ENCODE assay signal across 24 mouse cellular contexts in the genomic region with DNA sequence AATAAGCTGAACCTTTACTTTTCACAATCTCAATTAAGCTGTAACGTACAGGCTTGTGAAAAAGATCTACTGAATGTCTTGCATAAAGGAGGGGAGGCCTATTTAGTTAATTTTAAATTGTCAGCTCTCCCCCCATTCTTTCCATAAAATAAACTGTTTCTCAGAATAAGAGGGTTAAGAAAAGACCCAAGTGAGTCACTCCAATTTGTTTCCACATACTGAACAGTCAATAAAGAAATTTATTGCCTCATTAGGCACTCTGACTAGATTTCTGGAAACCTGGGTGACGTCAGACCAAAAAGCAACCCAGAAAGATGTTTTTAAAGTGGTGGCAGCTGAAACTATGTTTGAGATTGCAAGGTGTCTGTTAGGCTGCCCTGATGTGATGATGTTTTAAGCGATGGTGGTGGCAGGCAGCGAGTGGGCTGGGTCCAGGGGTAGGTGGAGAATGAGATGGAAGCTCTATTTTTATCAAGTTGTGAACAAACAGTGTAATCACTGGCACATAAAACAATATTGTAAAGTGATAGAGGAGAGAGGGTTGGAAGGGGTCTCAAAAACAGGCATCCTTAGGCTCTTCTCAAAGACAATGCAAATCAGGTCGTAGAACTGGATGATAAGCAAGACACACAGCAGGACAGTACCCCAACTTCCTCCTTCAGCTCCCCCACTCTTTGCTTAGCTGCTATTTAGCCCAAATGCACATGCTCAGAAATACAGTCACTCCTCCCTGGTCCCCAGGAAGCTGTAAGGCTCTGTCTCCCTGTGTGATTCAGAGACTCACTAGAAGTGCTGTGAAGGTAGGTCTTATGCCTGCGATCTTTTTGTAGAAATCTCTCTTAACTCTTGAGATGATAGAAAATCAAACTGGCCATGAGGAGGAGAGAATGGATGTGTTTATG.
DNase-seq lines count a peak whose midpoint lies in the region; ATAC-seq and TF ChIP-seq lines count a peak whose summit lies in the region.
"Had no signal": no experiment of that assay in that cellular context is flagged by ENCODE, and none has a peak within 500 bp of the region (broad histone marks: within the 10 kb centered on the region; RNA-seq: fewer than 3 reads in every experiment).

No protein-coding gene starts in this region.

- H3K4me3 ChIP-seq in forebrain, embryonic 10.5 days: no peak overlapping the region
- no peak overlapping the region for H3K4me3 ChIP-seq in forebrain, embryonic 16.5 days (replicated peaks; ENCODE audit: low read length)
- H3K4me3 ChIP-seq in midbrain, embryonic 16.5 days (ENCODE audit: low read depth, low read length): no peak overlapping the region
- no peak overlapping the region for H3K4me3 ChIP-seq in kidney, embryonic 14.5 days (ENCODE audit: low read length)
- no peak overlapping the region for H3K4me3 ChIP-seq in heart, adult 2 months
- H3K4me3 ChIP-seq: embryonic facial prominence, embryonic 13.5 days; erythroblast, embryonic 14.5 days; liver, embryonic 13.5 days; neural tube, embryonic 12.5 days; stomach, embryonic 15.5 days had no signal

- 61% methylated on average over 6 of the region's 6 CpGs for WGBS in forebrain, embryonic 10.5 days
- 24% methylated on average over 6 of the region's 6 CpGs for WGBS in forebrain, embryonic 16.5 days
- WGBS in midbrain, embryonic 16.5 days: 72% methylated on average over 6 of the region's 6 CpGs
- WGBS in kidney, embryonic 14.5 days: 69% methylated on average over 6 of the region's 6 CpGs
- WGBS in heart, adult 2 months: 75% methylated on average over 6 of the region's 6 CpGs

- intact Hi-C loops in heart, adult 2 months (cut with DNase I): no loop called here

- peak; percentile 75 for ATAC-seq in forebrain, embryonic 16.5 days
- no peak for ATAC-seq in midbrain, embryonic 16.5 days
- no peak for ATAC-seq in kidney, embryonic 14.5 days (ENCODE audit: low FRiP score, low TSS enrichment)
- ATAC-seq: inflammation-experienced regulatory T-cells, adult 6 months had no signal

- H3K36me3 ChIP-seq in forebrain, embryonic 10.5 days (replicated peaks): no peaks in the 10 kb centered on the region
- H3K36me3 ChIP-seq in forebrain, embryonic 16.5 days (ENCODE audit: control insufficient read depth, insufficient read depth): no peaks in the 10 kb centered on the region
- no peaks in the 10 kb centered on the region for H3K36me3 ChIP-seq in midbrain, embryonic 16.5 days (ENCODE audit: control insufficient read depth, insufficient read depth, low read length)
- H3K36me3 ChIP-seq in kidney, embryonic 14.5 days (ENCODE audit: control insufficient read depth, insufficient read depth, low read length): no peaks in the 10 kb centered on the region
- H3K36me3 ChIP-seq in heart, adult 2 months (ENCODE audit: control insufficient read depth, insufficient read depth, low read length): no peaks in the 10 kb centered on the region
- H3K36me3 ChIP-seq: embryonic facial prominence, embryonic 13.5 days; liver, embryonic 13.5 days; neural tube, embryonic 12.5 days; stomach, embryonic 15.5 days had no signal

- DNase-seq in right cerebral cortex, adult 18-20 months: peak; percentile 15
- DNase-seq in right cerebral cortex, postnatal 25 days: no peak
- DNase-seq in forebrain, embryonic 10.5 days (ENCODE audit: extremely low spot score, low spot score): no peak
- no peak for DNase-seq in heart, adult 2 months
- DNase-seq: adrenal gland, postnatal 36 days; cerebellum, adult 2 months; cerebellum, postnatal 36 days; embryo, embryonic 11 days; gastrocnemius, postnatal 14 days; kidney, adult 18-20 months; liver, embryonic 13.5 days; lung, embryonic 14.5 days; midbrain, embryonic 14.5 days; thymus, postnatal 25 days had no signal

- no peak for TF ChIP-seq CTCF in heart, adult 2 months (IDR thresholded peaks at IDR 0.05)

- H3K4me2 ChIP-seq in forebrain, embryonic 16.5 days (ENCODE audit: low read length): peak overlapping the region; percentile 11
- no peak overlapping the region for H3K4me2 ChIP-seq in midbrain, embryonic 16.5 days (ENCODE audit: low read length)
- H3K4me2 ChIP-seq in kidney, embryonic 14.5 days (replicated peaks; ENCODE audit: low read depth, low read length): no peak overlapping the region
- H3K4me2 ChIP-seq: embryonic facial prominence, embryonic 13.5 days; hindbrain, embryonic 14.5 days; liver, embryonic 13.5 days; lung, embryonic 14.5 days; neural tube, embryonic 12.5 days; stomach, embryonic 15.5 days had no signal

- peaks cover 18% of the 10 kb centered on the region for H3K4me1 ChIP-seq in forebrain, embryonic 10.5 days
- peaks cover 7% of the 10 kb centered on the region for H3K4me1 ChIP-seq in forebrain, embryonic 16.5 days (replicated peaks; ENCODE audit: control insufficient read depth, insufficient read depth, low read length)
- 0 out of 2 replicates have a peak, but pooled peaks cover 2% of the 10 kb centered on the region for H3K4me1 ChIP-seq in midbrain, embryonic 16.5 days (ENCODE audit: control insufficient read depth, insufficient read depth, low read length)
- no peaks in the 10 kb centered on the region for H3K4me1 ChIP-seq in kidney, embryonic 14.5 days (ENCODE audit: control insufficient read depth, insufficient read depth, low read length)
- no peaks in the 10 kb centered on the region; the same call in 1 of the 2 replicates for H3K4me1 ChIP-seq in heart, adult 2 months (ENCODE audit: control insufficient read depth, insufficient read depth, low read length)
- H3K4me1 ChIP-seq: embryonic facial prominence, embryonic 13.5 days; liver, embryonic 13.5 days; neural tube, embryonic 12.5 days; stomach, embryonic 15.5 days had no signal

- H3K27me3 ChIP-seq in forebrain, embryonic 10.5 days (ENCODE audit: poor library complexity, severe bottlenecking): peaks cover 8% of the 10 kb centered on the region; the same call in 1 of the 2 replicates
- H3K27me3 ChIP-seq in forebrain, embryonic 16.5 days (replicated peaks; ENCODE audit: control insufficient read depth, insufficient read depth, low read length): no peaks in the 10 kb centered on the region
- H3K27me3 ChIP-seq in midbrain, embryonic 16.5 days (ENCODE audit: control insufficient read depth, insufficient read depth, low read depth, low read length): no peaks in the 10 kb centered on the region
- H3K27me3 ChIP-seq in kidney, embryonic 14.5 days (ENCODE audit: control insufficient read depth, insufficient read depth, low read length): no peaks in the 10 kb centered on the region
- no peaks in the 10 kb centered on the region for H3K27me3 ChIP-seq in heart, adult 2 months (ENCODE audit: control insufficient read depth, insufficient read depth, low read length)
- H3K27me3 ChIP-seq: embryonic facial prominence, embryonic 13.5 days; liver, embryonic 13.5 days; neural tube, embryonic 12.5 days; stomach, embryonic 15.5 days had no signal

- no peak for TF ChIP-seq EP300 in heart, adult 2 months (IDR thresholded peaks at IDR 0.05; ENCODE audit: insufficient read depth, low read depth, low read length)

- no peak for TF ChIP-seq POLR2A in heart, adult 2 months (IDR thresholded peaks at IDR 0.05; ENCODE audit: insufficient read depth, low read depth, low read length)

- H3K79me2 ChIP-seq in heart, adult 2 months (replicated peaks; ENCODE audit: control insufficient read depth, insufficient read depth, low read length): no peaks in the 10 kb centered on the region

- H3K27ac ChIP-seq in forebrain, embryonic 10.5 days: peak overlapping the region; percentile 41; the same call in 1 of the 2 replicates
- no peak overlapping the region for H3K27ac ChIP-seq in forebrain, embryonic 16.5 days (ENCODE audit: low read length)
- no peak overlapping the region for H3K27ac ChIP-seq in midbrain, embryonic 16.5 days (ENCODE audit: low read length)
- no peak overlapping the region for H3K27ac ChIP-seq in kidney, embryonic 14.5 days (ENCODE audit: low read depth, low read length)
- H3K27ac ChIP-seq in heart, adult 2 months: no peak overlapping the region
- H3K27ac ChIP-seq: embryonic facial prominence, embryonic 13.5 days; hindbrain, embryonic 14.5 days; kidney, postnatal 0 days; liver, embryonic 13.5 days; neural tube, embryonic 12.5 days; stomach, embryonic 15.5 days had no signal

- no peaks in the 10 kb centered on the region for H3K9me3 ChIP-seq in forebrain, embryonic 10.5 days
- H3K9me3 ChIP-seq in forebrain, embryonic 16.5 days (ENCODE audit: control insufficient read depth, low read length): no peaks in the 10 kb centered on the region
- no peaks in the 10 kb centered on the region for H3K9me3 ChIP-seq in midbrain, embryonic 16.5 days (replicated peaks; ENCODE audit: control insufficient read depth, low read length, poor library complexity, severe bottlenecking)
- no peaks in the 10 kb centered on the region for H3K9me3 ChIP-seq in kidney, embryonic 14.5 days (ENCODE audit: control insufficient read depth, low read length)
- H3K9me3 ChIP-seq: embryonic facial prominence, embryonic 13.5 days; liver, embryonic 13.5 days; neural tube, embryonic 12.5 days; stomach, embryonic 15.5 days had no signal

- H3K9ac ChIP-seq in forebrain, embryonic 16.5 days (replicated peaks; ENCODE audit: low read depth, low read length): no peak overlapping the region
- no peak overlapping the region for H3K9ac ChIP-seq in midbrain, embryonic 16.5 days (ENCODE audit: low read depth, low read length)
- H3K9ac ChIP-seq in kidney, embryonic 14.5 days (ENCODE audit: low read depth, low read length): no peak overlapping the region
- H3K9ac ChIP-seq in heart, adult 2 months (ENCODE audit: low read depth, low read length): no peak overlapping the region
- H3K9ac ChIP-seq: embryonic facial prominence, embryonic 13.5 days; hindbrain, embryonic 14.5 days; liver, embryonic 13.5 days; lung, embryonic 14.5 days; neural tube, embryonic 12.5 days; stomach, embryonic 15.5 days had no signal
